Mouse (Mus musculus) neutrophil, adult 5-6 weeks (primary cell): ENCODE data around the gene Dab2ip. TPM values are rescaled to one million over a fixed set of nuclear protein-coding genes. Genes with fewer than 3 reads are reported as not detected.

Source experiments
- ATAC-seq: fragments of 151-379, 151-347 bp; 2 replicates; pipeline ENCODE4 v1.8.0; 2017; ENCODE audit warnings: mild to moderate bottlenecking, moderate TSS enrichment; ENCODE audit not compliant: insufficient number of reproducible peaks, poor library complexity, low FRiP score, severe bottlenecking; ENCODE audit errors: extremely low read depth
- total RNA-seq: library from RNA; stranded (forward); fragments of 200-1000 nt; gene quantifications from 2 replicates; pipeline ENCODE4 v1.2.3, GENCODE M21; 2017

The Dab2ip gene
- total RNA-seq, 1 experiment from 2014 or later, result 6.1 TPM

GRCm38 (mm10) chr2:35669217-35669616, 111.2 kb downstream of the Dab2ip start:
- ATAC-seq, result no peak

GRCm38 (mm10) chr2:35669748-35670147, 111.7 kb downstream of the Dab2ip start:
- ATAC-seq, result no peak

DNA sequence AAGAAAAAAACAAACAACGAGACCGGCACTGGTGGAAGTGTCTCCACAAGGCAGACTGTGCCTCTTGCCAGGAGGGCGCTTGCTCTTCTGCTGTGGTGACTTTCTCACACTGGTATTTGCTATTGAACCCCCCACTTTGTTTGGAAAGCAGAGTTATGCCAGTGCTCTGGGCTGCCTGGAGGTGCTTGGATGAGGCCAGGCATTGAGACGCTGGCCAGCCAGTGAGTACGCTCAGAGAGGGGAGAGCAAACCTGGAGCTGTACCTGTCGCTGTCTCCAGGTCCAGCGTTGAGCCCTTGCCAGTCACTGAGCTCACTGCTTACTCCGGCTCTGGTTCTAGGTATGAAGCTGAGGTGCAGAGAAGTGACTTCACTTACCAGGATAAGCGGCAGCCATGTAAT, 112.2 kb downstream of the Dab2ip start:
- no peak for ATAC-seq

DNA sequence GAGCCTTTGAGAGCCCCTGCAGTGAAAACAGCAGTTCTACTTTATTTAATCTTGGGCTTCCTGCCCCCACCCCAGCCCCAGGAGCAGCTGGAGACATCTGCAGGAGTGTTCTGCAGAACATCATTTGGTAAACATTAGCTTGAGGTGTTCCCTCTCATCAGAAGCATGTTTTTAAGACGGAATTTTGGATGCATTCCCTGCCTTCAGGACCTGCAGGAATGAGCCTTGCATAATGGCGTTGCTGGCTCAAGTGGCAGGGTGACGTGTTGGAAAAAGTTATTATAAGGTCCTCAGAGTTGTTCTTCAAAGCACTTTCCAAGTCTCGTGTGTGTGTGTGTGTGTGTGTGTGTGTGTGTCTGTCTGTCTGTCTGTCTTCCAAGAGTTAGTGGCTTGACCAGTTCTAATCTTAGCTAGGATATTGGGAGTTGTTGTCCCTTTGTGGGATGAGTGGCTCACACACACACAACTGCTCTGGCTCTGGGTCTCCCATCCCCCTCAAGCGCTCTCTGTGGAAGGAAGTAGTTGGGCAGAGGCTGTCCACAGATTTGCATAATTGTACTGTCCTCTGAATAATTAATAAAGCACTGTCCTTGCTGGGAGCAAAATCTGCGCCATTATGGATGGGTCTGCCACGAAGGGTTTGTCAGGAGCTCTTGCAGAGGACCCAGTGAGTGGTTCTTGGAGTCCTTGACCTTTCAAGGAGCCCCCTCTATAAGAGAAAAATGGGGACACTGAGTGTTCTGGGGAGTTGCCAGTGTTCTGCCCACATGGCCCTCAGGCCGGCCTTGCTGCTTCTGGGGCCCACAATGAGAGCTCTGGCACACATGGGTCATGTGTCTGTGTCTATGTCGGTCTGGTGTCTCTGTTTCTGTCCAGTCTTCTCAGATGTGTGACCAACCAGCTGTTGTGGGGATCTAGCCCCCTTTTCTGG, 114.2 kb downstream of the Dab2ip start:
- ATAC-seq, result no peak

- ATAC-seq, result no peak
Observed at GRCm38 (mm10) chr2:35673181-35673580, 115.1 kb downstream of the Dab2ip start.

GRCm38 (mm10) chr2:35673986-35674385, 115.9 kb downstream of the Dab2ip start:
- no peak for ATAC-seq

- no peak for ATAC-seq
Observed at GRCm38 (mm10) chr2:35674431-35674830, 116.4 kb downstream of the Dab2ip start.

GRCm38 (mm10) chr2:35676075-35676665, 118.1 kb downstream of the Dab2ip start:
- no peak for ATAC-seq

GRCm38 (mm10) chr2:35677855-35678254, 119.8 kb downstream of the Dab2ip start:
- no peak for ATAC-seq

- ATAC-seq, result no peak
Observed at GRCm38 (mm10) chr2:35678440-35678839, 120.4 kb downstream of the Dab2ip start.

DNA sequence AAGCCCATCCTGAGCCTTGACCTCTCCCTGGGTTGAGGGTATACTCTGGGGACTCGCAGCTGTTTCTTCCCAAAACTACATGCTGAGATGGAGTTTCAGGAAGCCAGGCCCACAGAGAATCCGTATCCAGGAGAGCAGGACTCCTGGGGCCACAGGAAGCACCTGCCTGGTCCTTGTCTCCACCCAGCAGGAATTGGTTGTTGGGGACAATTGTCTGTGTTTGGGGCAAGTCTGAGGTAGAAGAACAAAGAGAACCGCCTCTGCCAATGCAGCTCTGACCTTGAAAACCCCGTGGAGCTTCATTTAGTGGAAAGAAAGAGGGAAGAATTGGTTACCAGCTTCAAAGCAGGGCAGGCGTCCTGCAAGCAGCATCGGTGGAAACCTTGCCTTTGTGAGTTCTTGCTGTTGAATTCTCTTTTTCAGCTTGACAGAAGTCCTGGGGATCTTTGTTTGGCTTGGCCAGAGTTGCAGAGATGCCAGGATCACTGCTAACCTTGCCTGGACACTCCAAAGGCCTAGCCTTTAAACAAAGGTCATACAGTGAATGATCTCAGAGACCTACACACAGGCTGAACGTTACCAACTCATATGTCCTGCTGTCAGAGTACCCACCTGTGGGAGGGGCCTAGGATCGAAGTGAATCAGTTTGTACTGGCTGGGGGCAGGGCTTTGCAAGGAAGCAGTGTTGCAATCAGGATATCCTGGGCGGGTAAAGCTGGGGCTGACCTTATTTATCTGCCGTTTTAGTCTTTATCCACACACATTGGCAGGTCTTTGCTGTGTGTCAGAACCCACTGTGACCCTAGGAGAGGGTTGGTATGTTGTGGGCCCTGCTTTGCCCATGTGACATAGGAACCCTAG, 122.0 kb downstream of the Dab2ip start:
- ATAC-seq, result peak; percentile 83

- ATAC-seq, result peak; percentile 8; the same call in 1 of the 2 replicates
Observed at GRCm38 (mm10) chr2:35680833-35681232, 122.8 kb downstream of the Dab2ip start.

DNA sequence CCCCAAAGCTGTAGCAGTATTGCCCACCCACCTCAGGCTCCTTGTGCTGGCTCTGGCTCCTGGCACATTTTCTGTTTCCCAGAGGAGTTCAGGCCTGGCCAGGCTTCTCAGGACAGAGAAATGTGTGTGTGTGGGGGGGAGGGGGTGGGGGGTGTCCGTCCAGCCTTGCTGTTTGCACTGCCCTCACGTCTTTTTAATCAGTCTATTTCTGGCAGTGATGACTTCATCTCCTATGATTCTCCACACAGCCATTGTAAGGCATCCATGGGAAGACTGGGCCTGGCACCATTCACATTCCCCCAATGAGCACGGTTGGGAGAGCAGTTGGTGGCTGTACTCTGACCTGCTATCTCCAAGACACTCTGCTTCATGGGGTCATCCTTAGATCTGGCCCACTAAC, 125.9 kb downstream of the Dab2ip start:
- ATAC-seq, result no peak

DNA sequence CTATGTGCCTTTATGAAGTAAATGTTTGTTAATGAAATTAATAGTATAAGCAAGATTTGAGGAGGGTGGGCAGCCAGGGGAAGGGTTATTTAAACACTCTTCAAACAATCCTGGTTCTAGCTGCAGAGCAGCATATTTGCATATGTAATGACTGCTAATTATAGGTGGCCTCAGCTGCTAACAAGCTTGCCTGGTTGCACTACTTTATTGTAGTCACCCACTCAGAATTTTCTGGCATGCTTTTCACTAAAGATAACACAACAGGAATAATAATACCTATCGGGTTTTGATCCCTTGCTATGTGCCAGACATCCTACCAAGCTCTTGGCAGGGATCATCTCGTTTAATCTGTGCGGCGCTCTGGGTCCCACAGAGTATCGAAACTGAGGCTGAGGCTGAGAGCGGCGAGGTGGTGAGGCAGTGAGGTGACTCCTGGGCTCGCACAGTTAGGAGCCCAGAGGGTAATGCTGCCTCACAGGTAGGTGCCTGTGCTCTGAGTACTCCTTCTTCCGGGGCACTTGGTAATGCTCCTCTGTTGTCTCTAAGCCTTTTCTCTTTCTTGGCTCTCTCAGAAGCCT, 126.8 kb downstream of the Dab2ip start:
- ATAC-seq, result no peak

DNA sequence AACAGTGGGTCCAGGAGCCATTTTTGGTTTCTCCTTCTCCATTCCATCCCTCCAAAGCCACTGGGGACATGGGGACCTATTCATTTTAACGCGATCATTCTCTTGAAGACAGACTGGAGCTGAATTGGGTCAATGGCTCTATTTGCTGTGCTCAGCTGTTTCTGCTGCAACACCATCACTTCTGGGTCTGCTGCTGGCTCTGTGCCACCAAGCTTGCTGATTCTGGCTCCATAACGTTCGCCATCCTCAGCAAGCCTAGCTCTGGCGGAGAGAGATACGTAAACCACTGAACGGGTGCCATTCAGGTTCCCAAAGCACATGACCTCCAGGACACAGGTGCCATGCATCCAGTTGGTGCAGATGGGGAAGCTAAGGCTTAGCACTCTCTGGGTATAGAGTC, 128.0 kb downstream of the Dab2ip start:
- ATAC-seq, result no peak

- ATAC-seq, result no peak
Observed at GRCm38 (mm10) chr2:35687557-35688070, 129.5 kb downstream of the Dab2ip start.

DNA sequence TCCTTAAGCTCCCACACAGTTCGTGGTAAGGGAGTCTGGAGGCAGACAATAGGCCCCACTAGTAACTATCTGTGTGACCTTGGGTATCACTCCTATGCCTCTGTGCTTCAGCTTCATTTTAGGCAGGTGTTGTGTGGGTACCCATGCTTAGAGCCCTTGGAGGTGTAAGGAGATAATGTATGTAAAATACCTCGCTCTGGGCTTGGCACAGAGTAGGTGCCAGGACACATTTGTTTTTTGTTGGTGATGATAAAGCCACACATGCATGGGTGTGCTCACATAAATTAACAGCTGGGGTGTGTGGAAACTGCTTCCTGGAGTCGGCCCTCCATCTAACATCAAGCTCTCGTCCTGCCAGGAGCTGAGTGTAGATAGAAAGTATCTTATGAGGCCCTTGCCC, 130.1 kb downstream of the Dab2ip start:
- ATAC-seq, result no peak

DNA sequence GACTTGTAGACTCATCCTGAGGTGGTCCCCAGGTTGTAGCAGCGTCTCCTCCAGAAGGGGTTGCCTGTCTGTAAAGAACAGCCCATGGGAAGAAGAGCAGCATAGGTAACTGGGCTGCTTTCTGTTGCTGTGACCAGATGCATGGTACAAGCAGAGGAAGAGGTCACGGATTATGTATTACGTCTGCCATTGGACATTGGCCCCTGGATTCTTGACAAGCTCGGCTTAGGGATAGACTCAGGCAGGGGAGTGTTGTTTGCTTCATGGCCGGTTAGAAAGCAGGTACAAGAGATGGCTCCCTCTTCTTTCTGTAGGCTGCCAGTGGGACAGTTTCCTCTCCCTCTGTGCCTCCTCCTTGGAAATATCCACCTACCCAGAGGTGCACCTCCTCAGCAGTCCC, 130.5 kb downstream of the Dab2ip start:
- ATAC-seq, result no peak

DNA sequence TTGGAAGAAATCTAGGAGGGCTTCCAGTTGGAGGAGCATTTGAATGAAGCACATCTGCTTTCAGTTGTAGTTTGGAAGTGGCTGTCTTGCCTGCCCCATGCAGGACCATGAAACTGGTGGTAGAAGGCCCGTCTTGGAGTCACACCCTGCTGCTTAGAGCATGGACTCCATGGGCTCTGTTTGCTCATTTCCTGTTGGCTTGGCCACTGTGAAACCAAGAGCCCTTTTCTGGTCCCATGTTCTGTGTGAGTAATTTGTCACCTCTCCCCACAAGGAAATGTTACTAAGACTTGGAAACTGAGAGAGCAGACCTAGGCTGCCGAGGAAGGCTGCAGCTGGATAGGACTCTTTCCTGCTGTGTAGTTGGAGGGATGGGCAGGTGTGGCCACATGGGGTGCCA, 131.8 kb downstream of the Dab2ip start:
- no peak for ATAC-seq
